Mouse (Mus musculus): ENCODE data around the gene Sh3pxd2a.

The Sh3pxd2a gene

DNA sequence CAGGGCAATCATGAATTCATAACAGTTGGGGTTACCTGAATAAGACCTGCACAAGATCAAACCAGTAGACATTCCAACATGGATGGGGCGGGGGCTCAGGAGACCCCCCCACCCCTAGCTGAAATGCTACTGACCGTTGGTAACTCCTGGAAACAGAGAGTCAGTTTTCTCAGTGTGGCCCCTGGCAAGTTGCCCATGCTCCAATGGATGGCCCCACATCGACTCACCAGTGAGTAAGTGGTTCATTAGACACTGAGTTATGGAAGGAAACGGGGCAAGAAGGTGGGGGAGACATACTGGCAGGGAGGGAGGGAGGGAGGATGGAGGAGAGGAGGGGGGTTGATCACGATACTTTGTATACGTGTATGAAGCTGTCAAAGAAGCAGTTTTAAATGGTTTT is 8.2 kb downstream of the Sh3pxd2a start:
- no peak for DNase-seq (ENCODE audit: low spot score)

DNA sequence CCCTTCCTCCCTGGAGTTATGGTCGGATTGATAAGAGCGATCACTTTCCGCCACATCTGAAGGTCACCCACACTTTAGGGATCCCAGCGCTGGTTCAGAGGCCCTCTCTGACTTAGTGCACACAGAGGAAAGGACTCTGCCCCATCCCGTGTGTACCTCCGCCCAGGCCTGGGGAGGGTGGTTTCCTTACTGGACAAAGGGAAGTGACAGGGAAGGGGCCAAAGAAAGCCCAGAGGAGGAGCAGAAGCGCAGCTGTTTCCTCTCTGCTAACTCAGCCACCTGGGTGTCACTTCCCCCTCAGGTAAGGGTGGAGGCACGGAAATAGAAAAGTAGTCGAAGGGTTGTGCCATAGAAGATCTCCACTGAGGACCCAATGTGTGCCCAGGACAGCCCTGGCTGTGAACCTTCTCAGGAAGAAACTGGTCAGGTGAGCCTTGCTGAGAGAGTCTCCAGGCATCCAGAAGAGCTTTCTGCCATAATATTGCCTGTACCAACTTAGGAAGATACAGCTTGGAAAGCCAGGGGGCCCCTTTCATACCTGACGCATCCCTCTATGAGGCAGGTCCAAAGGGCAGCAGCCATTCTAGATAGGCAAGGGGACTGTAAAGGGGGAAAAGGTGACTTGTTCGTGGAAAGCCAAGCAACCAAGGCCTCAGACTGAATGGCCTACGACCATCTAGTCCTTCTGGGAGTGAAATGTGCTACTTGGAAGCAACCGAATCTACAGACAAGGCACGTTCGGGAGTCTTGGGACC is 9.0 kb downstream of the Sh3pxd2a start:
- no peak for DNase-seq (ENCODE audit: low spot score)

DNA sequence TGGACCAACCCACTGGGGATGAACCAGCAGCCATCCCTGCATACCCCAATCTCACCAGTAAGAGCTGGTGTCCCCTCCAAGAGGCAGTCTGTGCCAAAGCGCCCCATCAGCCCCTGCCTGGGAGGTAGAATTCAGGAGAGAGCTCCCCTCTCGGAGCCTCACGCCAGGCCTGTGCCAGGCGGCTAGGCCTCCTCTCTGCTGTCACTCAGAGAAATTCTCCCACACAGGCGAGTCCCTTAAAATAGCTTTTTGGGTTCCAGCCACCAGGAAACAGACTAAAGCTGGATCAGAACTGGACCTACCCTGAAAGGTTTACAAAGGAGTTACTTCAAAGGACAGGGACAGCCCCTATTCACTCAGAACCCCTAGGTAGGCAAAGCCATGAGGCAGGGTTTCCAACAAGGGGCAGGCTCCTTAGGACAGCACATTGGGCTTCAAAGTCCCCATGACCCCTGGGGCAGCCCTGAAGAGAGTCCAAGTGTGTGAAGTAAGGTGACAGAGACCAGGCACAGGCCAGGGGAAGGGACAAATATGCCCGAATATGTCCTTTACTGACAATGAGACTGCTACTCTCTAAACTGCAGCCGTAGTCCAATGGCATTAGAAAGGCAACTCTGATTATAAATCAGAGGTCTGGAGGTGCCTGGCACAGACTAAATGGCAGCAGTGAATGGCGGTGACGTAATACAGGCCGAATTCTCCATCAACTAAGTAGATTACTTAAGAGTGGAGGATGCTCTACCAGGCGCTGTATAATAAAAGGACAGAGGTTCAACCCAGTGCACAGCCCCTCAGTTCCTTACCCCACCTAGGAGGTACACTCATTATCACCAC is 9.8 kb downstream of the Sh3pxd2a start:
- DNase-seq (ENCODE audit: low spot score) = no peak

DNA sequence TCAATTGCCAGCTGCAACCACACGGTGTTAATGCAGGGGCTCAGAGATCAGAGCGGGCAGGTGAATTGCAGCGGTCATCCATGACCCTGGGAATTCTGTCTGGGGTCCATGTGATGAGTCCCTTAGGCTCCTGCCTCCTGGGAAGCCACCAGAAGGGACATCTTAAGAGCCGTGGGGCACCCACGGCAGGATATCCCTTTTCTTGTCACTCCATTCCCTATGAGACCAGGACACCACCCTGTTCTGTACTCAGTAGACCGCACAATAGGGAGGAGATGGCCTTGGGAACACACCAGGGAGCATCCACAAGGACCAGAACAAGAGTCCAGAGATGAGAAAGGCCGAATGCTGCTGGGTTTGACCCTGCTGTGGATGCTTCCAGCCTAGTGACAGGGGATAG is 10.8 kb downstream of the Sh3pxd2a start:
- no peak for DNase-seq (ENCODE audit: low spot score)

DNA sequence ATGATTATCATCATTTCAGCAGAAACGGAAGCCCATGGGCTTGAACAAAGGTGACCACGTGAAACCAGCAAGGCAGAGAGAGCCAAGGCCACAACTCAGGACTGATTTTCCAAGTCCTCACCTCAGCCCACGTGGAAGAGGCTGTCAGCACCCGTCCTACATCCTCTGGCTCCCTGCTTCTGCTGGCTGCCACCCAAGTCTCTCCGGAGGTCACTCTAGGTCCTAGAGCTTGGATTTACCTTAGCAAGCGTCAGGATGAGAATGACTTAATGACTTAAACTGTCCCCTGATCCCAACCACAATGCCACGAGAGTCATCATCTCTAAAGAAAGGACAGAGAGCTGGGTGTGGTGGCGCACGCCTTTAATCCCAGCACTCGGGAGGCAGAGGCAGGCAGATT is 11.5 kb downstream of the Sh3pxd2a start:
- no peak for DNase-seq (ENCODE audit: low spot score)

DNA sequence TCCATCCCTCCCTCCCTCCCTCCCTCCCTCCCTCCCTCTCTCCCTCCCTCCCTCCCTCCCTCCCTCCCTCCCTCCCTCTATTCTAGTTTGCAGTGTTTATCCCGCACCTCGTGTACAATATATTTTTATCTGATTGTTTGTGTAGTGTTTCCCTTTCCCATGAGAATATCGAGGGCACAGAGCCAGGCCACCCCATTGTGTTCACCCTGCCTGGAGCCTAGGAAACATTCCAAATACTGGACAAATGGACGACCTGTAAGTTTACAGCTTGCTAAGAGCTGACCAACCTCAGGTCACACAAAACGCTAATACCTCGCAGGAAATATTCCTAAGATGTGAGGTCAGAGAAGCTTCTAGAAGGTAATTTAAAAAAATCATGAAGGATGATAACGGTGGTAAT is 12.0 kb downstream of the Sh3pxd2a start:
- peak; percentile 79 for DNase-seq (ENCODE audit: low spot score)

DNA sequence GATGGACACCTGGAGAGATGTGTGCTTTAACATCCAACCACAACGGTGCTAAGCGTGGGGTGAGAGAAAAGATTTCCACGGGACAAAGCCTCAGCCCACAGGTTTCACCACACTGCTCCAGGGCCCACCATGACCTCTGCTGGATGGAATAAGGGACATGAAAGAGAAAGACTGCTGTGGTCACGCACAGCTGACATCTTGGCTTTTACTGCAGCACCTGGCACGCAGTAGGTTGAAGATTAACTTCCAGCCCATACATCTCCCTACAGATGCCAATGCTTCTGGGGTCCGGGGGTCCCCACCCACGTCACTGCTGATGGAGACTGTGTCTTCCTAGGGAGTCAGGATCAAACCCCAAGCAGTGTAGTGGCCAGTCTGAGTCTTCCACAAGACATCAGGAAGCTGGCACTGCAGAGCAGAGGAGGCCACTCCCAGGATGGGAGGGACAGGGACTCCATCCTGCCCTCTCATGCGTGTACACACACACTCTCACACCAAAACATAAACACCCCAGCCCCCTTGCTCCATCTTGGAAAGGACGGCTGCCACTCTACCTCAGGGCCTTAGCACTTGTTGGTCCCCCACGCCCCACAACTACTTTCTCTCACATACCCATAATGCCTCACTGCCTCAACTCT is 12.6 kb downstream of the Sh3pxd2a start:
- peak; percentile 72 for DNase-seq (ENCODE audit: low spot score)

DNA sequence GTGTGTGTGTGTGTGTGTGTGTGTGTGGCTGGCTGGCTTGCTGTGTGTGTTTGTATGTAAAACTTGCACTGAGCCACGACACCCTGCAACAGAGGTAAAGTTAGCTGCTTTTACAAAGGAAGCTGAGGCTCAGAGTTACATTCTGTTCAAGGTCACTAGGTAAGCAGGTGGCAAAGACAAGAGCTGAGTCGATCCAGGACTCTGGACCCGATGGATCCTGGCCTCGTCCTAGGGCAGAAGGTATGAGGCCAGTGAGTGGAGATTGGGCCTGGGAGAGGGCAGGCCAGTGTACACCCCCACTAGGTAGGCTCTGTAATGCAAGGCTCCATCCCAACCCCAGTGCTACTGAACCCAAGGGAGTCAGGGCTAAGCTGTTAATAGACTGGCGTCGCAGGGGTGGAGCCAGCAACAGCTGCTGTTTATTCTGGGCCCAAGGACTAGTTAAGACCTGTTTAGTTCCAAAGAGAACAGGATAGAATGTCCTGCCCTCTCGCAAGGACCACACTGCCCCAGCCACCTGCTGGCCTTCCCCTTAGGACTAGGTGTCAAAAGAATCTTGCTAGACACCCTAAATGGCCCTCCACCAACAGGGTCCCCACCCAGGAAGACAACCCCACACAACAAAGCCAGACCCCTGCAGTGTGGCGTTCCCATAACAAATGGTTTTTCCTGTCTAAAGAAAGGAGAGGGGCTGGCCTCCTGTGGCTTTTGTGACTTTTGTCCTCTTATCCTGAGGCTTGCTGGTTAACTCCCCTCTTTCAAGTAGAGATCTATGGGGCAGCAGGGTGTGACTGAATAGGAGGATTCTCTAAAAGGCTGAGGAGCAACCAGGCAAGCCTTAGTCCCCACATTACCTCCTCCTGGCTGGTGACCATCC is 13.7 kb downstream of the Sh3pxd2a start:
- no peak for DNase-seq (ENCODE audit: low spot score)

DNA sequence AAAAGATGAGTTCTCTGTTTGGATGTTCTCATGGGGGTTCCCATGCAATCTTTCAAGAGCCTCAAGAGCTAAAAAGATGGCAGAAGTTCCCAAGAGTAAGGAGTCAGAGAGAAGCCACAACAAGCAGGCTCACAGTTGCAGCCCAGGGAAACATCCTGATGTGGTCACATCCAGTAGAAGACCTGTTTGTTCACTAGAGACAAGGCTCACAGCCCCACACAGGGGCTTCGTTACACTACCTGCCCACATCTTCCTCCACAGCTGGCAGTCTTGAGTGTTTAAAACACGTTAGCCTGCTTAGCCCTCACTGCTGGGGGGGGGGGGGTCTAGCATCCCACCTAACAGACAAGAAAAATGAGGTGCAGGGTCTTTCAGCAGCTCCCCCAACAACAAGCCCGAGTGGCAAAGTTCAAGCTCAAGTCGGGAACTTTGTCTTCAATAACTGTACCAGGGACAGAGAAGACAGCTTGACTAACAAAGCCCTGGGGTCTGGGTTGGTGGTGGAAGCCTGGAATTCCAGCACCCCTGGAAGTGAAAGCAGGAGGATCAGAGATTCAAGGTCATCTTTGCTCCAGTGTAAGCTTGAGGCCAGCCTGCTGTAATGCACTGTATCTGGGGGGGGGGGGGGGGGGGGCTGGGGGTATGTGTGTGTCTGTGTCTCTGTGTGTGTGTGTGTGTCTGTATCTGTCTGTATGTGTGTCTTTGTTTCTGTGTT is 14.5 kb downstream of the Sh3pxd2a start:
- no peak for DNase-seq (ENCODE audit: low spot score)

DNA sequence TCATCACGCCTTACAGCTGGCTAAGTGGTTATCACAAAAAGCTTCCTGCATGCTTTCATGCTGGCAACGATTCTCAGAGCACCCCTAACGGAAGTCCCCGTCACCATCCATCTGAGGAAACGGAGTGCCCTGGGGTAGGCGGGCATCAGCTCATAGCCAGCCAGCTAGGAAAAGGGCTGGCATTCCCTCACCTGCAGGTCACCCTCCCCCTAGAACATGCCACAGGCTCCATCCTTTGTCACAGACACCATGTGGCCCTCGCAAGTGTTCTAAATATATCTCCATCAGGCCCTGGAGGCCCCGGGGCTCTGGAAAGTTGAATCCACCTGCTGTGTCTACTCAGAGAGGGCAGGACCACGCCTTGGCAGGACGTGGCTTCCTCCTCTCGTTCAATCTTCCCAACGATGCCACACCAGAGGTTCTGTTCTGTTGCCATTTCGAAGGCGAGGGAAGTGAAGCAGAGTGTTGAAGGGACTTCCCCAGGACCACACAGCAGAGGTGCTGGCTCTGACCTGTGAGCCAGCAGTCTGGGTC is 15.5 kb downstream of the Sh3pxd2a start:
- no peak for DNase-seq (ENCODE audit: low spot score)

DNA sequence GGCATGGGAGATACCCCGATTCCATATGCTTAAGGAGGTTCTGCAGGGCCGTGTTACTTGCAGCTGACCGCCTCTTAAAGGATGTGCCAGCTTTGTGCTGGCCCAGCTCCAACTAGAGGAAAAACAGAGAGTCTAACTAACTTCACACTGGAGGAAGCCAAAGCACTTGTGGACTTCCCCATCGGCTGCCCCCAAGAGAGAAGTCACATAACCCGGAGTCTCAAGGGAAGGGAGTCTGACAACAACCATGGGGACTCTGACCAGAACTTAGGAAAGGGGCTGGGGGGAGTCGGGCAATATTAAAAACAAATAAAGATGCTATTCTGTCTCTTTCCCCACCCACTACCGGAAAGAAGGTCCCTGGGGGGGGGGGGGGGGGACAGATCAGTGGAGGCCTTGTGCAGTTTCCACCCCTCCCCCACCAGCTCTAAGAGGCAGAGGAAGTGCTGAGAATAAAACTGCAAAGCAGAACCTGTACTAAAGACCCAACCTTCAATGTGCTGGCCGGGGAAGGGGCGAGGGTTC is 17.3 kb downstream of the Sh3pxd2a start:
- DNase-seq (ENCODE audit: low spot score) = peak; percentile 71

DNA sequence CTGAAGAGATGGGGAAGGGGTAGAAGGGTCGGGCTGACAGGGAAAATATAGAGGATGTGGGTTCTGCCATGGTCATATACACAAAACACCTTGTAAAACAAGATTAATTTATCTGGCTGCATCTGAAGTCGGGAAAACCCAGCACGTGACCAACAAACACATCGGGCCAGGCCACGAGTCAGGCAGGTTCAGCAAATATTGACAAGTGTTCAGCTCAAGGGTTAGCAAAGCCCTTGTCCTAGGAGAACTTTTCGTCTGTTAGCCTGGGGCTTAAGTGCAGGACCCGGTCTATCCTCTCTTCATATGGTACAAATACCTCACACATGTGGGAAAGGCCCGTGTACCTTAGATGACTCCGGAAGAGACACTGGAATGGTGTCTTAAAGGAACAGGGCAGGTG is 18.1 kb downstream of the Sh3pxd2a start:
- peak; percentile 81 for DNase-seq (ENCODE audit: low spot score)

DNA sequence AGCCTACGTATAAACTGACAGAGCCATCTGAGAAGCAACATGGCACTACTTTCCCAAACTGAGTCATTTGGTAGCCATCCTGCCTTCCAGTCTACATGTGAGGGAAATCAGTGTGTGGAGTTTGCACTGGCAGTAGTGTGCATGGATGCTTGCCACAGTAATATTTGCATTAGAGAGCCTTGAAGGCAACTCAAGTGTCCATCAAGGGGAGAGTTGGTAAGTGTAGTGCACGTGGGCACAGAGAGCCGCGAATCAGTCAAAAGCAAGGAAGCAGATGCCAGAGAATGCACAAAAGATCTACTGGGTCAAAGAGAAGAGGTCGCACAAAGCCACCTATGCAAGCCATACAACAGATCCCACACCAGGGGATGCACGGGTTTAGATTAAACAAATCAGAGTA is 18.5 kb downstream of the Sh3pxd2a start:
- no peak for DNase-seq (ENCODE audit: low spot score)

DNA sequence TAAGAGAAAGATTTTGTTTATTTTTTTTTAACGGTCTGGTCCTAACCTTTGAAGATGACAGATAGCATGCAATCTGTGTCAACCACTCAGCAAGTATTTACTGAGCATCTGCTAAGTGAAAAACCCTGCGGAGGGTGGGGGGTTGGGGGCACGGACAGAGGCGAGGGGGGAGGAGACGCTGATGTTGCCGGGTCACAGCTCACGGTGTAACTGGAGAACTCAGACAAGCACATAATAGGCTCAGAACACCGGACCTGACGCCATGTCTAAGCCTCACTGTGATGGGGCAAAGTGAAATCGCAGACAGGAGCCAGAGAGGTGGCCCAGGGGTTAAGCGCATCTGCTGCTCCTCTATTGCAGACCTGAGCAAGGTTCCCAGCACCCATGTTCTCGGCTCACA is 19.7 kb downstream of the Sh3pxd2a start:
- no peak for DNase-seq (ENCODE audit: low spot score)

DNA sequence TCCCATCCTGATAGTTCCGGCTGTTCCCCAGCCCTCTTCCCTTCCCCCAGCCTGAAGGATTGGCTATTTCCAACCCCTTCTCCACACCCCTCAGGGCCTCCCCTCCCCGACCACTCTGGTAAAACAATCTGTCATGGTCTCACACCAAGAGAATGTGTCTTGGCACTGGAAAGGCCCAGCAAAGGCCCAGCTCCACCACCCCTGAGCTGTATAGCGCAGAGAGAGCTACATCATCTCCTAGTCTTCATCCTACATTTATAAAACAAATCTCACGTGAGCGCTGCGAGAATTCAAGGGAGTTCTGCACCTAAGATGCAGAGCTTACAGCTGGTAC is 21.9 kb downstream of the Sh3pxd2a start:
- DNase-seq (ENCODE audit: low spot score) = no peak

DNA sequence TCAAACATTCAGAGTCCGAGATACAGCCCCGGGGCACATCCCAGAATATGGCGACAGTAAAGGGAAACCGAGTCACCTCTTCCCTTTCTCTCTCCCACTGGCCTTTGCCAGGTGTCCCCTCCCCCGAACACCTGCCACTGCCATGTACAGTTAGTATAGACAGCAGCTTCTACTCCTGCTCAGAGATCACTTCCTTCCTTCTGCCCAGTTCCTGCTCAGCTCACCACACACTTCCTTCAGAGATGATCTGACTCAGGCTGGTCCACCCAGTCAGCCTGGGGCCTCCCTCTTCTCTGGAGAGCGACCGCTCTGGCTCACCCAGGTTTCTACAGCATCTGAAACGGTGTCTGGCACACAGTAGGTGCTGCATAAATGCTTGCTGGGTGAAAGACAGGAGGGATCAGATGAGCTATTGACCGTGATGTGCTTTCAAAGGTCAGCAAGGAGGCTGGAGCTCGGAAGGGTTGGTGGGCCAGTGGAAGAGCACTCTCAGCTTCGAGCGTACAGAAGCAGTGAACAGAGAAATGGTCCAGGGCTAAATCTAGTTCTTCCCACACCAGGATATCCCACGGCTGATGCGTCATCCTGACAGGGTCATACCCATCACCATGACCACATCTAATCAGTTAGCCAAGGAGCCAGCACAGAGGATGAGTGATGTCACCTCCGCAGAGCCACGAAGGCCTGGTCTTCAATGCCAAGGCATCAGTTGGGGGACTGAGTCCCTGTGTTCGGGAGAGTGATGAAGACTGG is 22.5 kb downstream of the Sh3pxd2a start:
- no peak for DNase-seq (ENCODE audit: low spot score)

DNA sequence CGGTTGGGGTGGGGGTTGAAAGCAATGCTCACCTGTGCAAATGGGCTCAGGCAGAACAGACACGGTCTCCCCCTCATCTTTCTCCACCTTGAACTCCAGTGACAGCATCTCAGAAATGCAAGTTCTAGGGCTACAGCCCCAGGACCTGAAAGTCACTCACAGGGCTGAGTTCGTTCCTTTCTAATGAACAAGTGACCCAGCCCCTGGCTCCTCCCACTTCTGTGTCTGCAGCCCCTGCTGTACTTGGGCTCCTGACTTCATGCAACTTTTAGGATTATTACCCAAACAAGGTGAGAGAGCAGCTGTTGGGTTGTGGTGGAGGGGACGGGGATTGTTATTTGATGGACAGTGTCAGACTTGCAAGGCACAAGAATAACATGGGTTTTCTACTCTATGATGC is 23.2 kb downstream of the Sh3pxd2a start:
- no peak for DNase-seq (ENCODE audit: low spot score)

DNA sequence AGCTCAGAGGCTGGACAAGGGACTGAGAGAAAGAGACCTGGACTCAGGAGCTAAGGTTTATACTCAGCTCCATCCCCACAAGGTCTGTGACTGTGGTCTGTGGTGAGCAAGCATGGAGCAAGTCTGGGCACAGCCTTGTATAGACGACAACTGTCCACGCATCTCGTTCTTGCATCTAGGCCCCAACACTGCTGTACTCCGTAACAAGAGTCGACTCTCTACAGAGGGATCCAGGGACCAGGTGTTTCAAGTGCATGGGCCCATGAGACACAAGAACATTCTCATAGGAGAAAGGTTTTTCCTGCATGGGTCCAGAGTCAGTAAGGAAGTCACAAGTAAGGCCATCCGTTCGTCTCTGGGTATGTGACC is 23.8 kb downstream of the Sh3pxd2a start:
- DNase-seq (ENCODE audit: low spot score) = no peak

DNA sequence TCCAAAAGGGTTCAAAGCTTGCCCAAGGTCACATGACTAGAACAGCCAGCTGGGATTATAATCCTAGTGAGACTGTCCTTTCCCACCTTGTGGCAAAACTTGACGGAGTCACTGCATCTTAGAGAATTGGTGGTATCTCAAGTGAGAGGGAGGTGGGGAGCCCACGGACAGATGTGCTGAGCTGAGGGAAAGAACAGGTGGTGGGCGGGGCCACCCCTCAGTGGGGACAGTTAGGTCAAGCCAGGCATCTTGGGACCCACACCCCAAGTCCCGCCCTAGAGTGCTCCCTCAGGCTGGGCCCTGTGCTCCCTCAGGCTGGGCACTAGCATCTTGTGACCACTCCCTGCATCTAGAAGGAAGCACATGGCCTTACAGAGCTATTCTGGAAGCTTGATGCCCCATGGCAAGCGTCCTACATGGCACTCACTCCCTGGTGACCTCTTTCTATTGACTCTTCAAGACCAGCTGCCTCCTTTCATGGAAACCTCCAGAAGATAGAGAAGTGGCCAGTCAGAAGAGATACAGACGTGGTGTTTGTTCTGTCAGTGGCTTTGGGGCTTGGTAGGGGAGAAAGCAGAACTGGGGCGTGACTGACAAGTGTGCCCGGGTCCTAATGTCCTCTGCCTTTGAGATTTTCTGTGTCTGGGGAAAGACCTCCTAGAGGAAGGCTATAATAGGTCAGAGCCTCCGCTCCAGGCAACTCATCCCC is 24.3 kb downstream of the Sh3pxd2a start:
- no peak for DNase-seq (ENCODE audit: low spot score)

DNA sequence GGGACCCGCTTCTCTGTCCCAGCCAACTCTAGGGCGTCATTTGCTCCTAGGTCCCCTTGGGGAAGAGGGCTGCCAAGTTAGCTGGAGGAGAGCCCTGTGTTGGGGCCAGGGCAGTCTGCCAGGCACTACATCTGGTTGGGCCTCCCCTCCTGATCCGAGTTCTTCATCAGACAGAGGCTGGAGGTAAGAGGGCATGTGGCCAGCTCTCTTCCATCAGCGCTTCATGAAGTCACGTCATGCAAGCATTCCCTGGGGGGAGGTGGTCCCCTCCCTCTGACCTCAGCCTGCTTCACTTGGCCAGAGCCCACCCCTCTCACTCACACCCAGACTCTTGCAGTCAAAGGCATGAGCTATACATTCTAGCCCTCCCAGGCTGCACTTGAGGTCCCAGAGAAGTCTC is 25.8 kb downstream of the Sh3pxd2a start:
- no peak for DNase-seq (ENCODE audit: low spot score)
